8 mouse cellular contexts compared by ENCODE assay signal in the genomic region with DNA sequence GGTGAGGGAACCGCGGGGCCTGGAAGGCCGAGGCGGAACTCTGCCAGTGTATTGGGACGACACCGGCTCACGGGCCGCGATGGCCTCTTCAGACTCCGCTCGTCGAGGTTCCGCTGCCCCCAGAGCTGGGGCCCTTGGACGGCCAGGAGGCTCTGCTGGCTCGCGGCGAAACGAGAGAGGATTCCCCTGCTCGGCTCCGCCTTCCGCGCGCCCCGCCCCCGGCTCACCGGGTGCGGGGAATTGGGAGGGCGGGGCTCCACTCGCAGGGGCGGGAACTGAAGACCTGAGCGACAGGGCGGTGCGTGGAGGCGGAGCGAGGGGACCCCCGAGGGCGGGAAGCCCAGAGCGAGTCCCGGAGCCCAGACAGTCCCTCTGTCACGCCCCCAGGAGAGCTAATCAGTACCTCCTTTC. TPM values are rescaled to one million over a fixed set of nuclear protein-coding genes. Genes with fewer than 3 reads are reported as not detected.
DNase-seq lines count a peak whose midpoint lies in the region; ATAC-seq and TF ChIP-seq lines count a peak whose summit lies in the region.

Gene Tmem158, minus strand, starts transcription at position 154 of the 411 bp plus-strand sequence.

- WGBS in forebrain, embryonic 13.5 days, result under 1% methylated on average over 36 of the region's 40 CpGs
- WGBS in liver, postnatal 0 days (ENCODE audit: insufficient replicate concordance), result 4% methylated on average over 40 of the region's 40 CpGs
- WGBS in neural tube, embryonic 14.5 days, result under 1% methylated on average over 30 of the region's 40 CpGs
- whole genome bisulfite sequencing in thymus, adult 2 months, result under 1% methylated on average over 40 of the region's 40 CpGs

- TF ChIP-seq POLR2A in thymus, adult 2 months (IDR thresholded peaks at IDR 0.05; ENCODE audit: control insufficient read depth, extremely low read depth, insufficient read depth, low read length, poor library complexity), result 0 out of 2 replicates have a peak, but pooled peaks have one; percentile 18

- TF ChIP-seq CTCF in E14TG2a.4 (conservative IDR thresholded peaks at IDR 0.05; ENCODE audit: low read length), result no peak
- TF ChIP-seq CTCF in liver, postnatal 0 days (IDR thresholded peaks at IDR 0.05; ENCODE audit: low read depth), result no peak
- no peak for TF ChIP-seq CTCF in thymus, adult 2 months (IDR thresholded peaks at IDR 0.05; ENCODE audit: borderline replicate concordance, control insufficient read depth, extremely low read depth, insufficient read depth, low read length, poor library complexity)

- H3K36me3 ChIP-seq in E14TG2a.4 (ENCODE audit: insufficient read depth, low read length), result no peaks in the 10 kb centered on the region
- H3K36me3 ChIP-seq in forebrain, embryonic 13.5 days (ENCODE audit: poor library complexity, severe bottlenecking), result no peaks in the 10 kb centered on the region
- H3K36me3 ChIP-seq in liver, postnatal 0 days (replicated peaks; ENCODE audit: insufficient read depth, low read length), result no peaks in the 10 kb centered on the region
- H3K36me3 ChIP-seq in neural tube, embryonic 14.5 days (ENCODE audit: control insufficient read depth, insufficient read depth, low read length), result no peaks in the 10 kb centered on the region
- no peaks in the 10 kb centered on the region for H3K36me3 ChIP-seq in thymus, adult 2 months (ENCODE audit: control insufficient read depth, insufficient read depth, low read length)

- peak; percentile 95 for ATAC-seq in forebrain, embryonic 13.5 days
- peak; percentile 80 for ATAC-seq in liver, postnatal 0 days
- peak; percentile 91 for ATAC-seq in neural tube, embryonic 14.5 days (ENCODE audit: low read depth)

- intact Hi-C loops in heart, postnatal 14 days (cut with DNase I), result loop anchor here (5.0 kb wide), 1 partner anchor 107 kb away; the partner anchor contains the start of gene Lars2

- peaks cover 64% of the 10 kb centered on the region for H3K27me3 ChIP-seq in E14TG2a.4 (ENCODE audit: insufficient read depth, low read length)
- peaks cover 23% of the 10 kb centered on the region for H3K27me3 ChIP-seq in forebrain, embryonic 13.5 days
- H3K27me3 ChIP-seq in liver, postnatal 0 days (ENCODE audit: insufficient read depth, low read length), result peaks cover 44% of the 10 kb centered on the region
- H3K27me3 ChIP-seq in neural tube, embryonic 14.5 days (ENCODE audit: control insufficient read depth, insufficient read depth, low read length), result no peaks in the 10 kb centered on the region
- peaks cover 6% of the 10 kb centered on the region; the same call in 1 of the 2 replicates for H3K27me3 ChIP-seq in thymus, adult 2 months (ENCODE audit: control insufficient read depth, insufficient read depth, low read length)

- TF ChIP-seq EP300 in liver, postnatal 0 days (IDR thresholded peaks at IDR 0.05; ENCODE audit: low read depth), result no peak

- peak; percentile 81 for DNase-seq in c-Kit-positive CD71-positive TER-119-positive erythroid progenitor cells, embryonic 14.5 days (ENCODE audit: low spot score)
- DNase-seq in heart, postnatal 14 days, result peak; percentile 81 to 86
- DNase-seq in layer of hippocampus, adult 11-12 months (ENCODE audit: low spot score), result peak; percentile 72
- peak; percentile 85 for DNase-seq in liver, postnatal 0 days
- DNase-seq in thymus, adult 2 months, result peak; percentile 90

- H3K27ac ChIP-seq in forebrain, embryonic 13.5 days, result peak within 1 kb of the TSS; percentile 42
- H3K27ac ChIP-seq in liver, postnatal 0 days (ENCODE audit: low read depth), result no peak within 1 kb of the TSS
- peak within 1 kb of the TSS; percentile 77 for H3K27ac ChIP-seq in neural tube, embryonic 14.5 days (ENCODE audit: low read depth, low read length)
- no peak within 1 kb of the TSS for H3K27ac ChIP-seq in thymus, adult 2 months (ENCODE audit: control insufficient read depth, insufficient read depth, low read length)

- no peaks in the 10 kb centered on the region for H3K9me3 ChIP-seq in E14TG2a.4 (ENCODE audit: low read length)
- H3K9me3 ChIP-seq in forebrain, embryonic 13.5 days (replicated peaks), result no peaks in the 10 kb centered on the region
- H3K9me3 ChIP-seq in liver, postnatal 0 days (ENCODE audit: low read length), result no peaks in the 10 kb centered on the region
- H3K9me3 ChIP-seq in neural tube, embryonic 14.5 days (ENCODE audit: control insufficient read depth, low read length), result no peaks in the 10 kb centered on the region

- no peaks in the 10 kb centered on the region; the same call in 1 of the 2 replicates for H3K4me1 ChIP-seq in E14TG2a.4 (replicated peaks; ENCODE audit: low read depth, low read length)
- H3K4me1 ChIP-seq in forebrain, embryonic 13.5 days, result peaks cover 14% of the 10 kb centered on the region
- peaks cover 16% of the 10 kb centered on the region for H3K4me1 ChIP-seq in liver, postnatal 0 days (ENCODE audit: insufficient read depth)
- no peaks in the 10 kb centered on the region for H3K4me1 ChIP-seq in neural tube, embryonic 14.5 days (ENCODE audit: control insufficient read depth, insufficient read depth, low read length)
- peaks cover 12% of the 10 kb centered on the region for H3K4me1 ChIP-seq in thymus, adult 2 months (replicated peaks; ENCODE audit: control insufficient read depth, insufficient read depth, low read length)

- peak within 1 kb of the TSS; percentile 89 for H3K4me3 ChIP-seq in E14TG2a.4 (replicated peaks; ENCODE audit: low read length)
- peak within 1 kb of the TSS; percentile 71 for H3K4me3 ChIP-seq in forebrain, embryonic 13.5 days
- peak within 1 kb of the TSS; percentile 65 for H3K4me3 ChIP-seq in liver, postnatal 0 days (ENCODE audit: low read depth, low read length)
- peak within 1 kb of the TSS; percentile 78 for H3K4me3 ChIP-seq in neural tube, embryonic 14.5 days (ENCODE audit: low read depth, low read length)
- peak within 1 kb of the TSS; percentile 77 for H3K4me3 ChIP-seq in thymus, adult 2 months (ENCODE audit: control insufficient read depth, insufficient read depth, low read length)

- peak within 1 kb of the TSS; percentile 95 for H3K4me2 ChIP-seq in forebrain, embryonic 13.5 days
- H3K4me2 ChIP-seq in liver, postnatal 0 days (ENCODE audit: low read depth, low read length), result peak within 1 kb of the TSS; percentile 98
- H3K4me2 ChIP-seq in neural tube, embryonic 14.5 days (ENCODE audit: low read depth, low read length), result peak within 1 kb of the TSS; percentile 81

- H3K9ac ChIP-seq in forebrain, embryonic 13.5 days, result peak within 1 kb of the TSS; percentile 73
- H3K9ac ChIP-seq in liver, postnatal 0 days (replicated peaks), result peak within 1 kb of the TSS; percentile 59
- peak within 1 kb of the TSS; percentile 89 for H3K9ac ChIP-seq in neural tube, embryonic 14.5 days (replicated peaks; ENCODE audit: low read depth, low read length)

RNA-seq across cellular contexts. Expression of gene Tmem158, which starts in this region (rescaled TPM):
- 10.0 and 13.4 TPM in 2 replicates for polyA plus RNA-seq in forebrain, embryonic 13.5 days (2015; fragmentation: Nextera tagmentation; extraction: Ambion mirVana)
- total RNA-seq in heart, postnatal 14 days (2021), result 10 to 100 TPM in 1 of 2 experiments, 1 to 10 TPM in 1; 9.7 to 13.9 TPM
- polyA plus RNA-seq in liver, postnatal 0 days (2015; fragmentation: Nextera tagmentation; extraction: Ambion mirVana), result 2.8 and 3.6 TPM in 2 replicates
- 30.4 and 37.2 TPM in 2 replicates for polyA plus RNA-seq in neural tube, embryonic 14.5 days (2014; fragmentation: Nextera tagmentation; extraction: Ambion mirVana)
- 14.1 and 22.0 TPM in 2 replicates for polyA plus RNA-seq in thymus, adult 2 months (2012; rRNA removed)

Comparison
In these comparisons a context has a peak if more than half of its experiments do, and no peak if none do; other contexts are left out.
1. H3K27ac ChIP-seq: peak in forebrain, embryonic 13.5 days (single experiment) and neural tube, embryonic 14.5 days (single experiment); none in liver, postnatal 0 days (single experiment) and thymus, adult 2 months (single experiment).
2. Peak in every context shown above with its lines, with median percentiles within 50 percentile points of each other: H3K4me3 ChIP-seq, DNase-seq, ATAC-seq, H3K4me2 ChIP-seq and H3K9ac ChIP-seq.